Mouse (Mus musculus): ENCODE measurements around the gene Ppfibp2.

GRCm38 (mm10) chr7:107553461-107553860 is 41.5 kb upstream of the Ppfibp2 start:
- TF ChIP-seq CTCF (IDR thresholded peaks at IDR 0.05; ENCODE audit: low read depth, low read length) = no peak
- TF ChIP-seq POLR2A (IDR thresholded peaks at IDR 0.05; ENCODE audit: extremely low read depth, insufficient read depth, low read length) = no peak
